Mouse (Mus musculus) spleen, adult 12 weeks (tissue): ENCODE data around the gene Ndufa11.

Source experiments
- DNase-seq: peaks from one replicate; pipeline ENCODE4 v3.0.0; 2022; ENCODE audit warnings: low spot score

Gene Ndufa11

GRCm38 (mm10) chr17:56717363-56718058, at the start of gene Ndufa11, which contains the start of gene Vmac:
Gene Ndufa11, plus strand, starts transcription at chr17:56717767.
Gene Vmac, minus strand, starts transcription at chr17:56718022.
- DNase-seq = peak; percentile 91

- DNase-seq = peak; percentile 70
Measured at GRCm38 (mm10) chr17:56668384-56669144, 49.0 kb upstream of the Ndufa11 start.

GRCm38 (mm10) chr17:56669766-56670165, 47.8 kb upstream of the Ndufa11 start:
- no peak for DNase-seq

- peak; percentile 100 for DNase-seq
Measured at GRCm38 (mm10) chr17:56672941-56673646, 44.5 kb upstream of the Ndufa11 start, which contains the start of gene Ranbp3. Gene Ranbp3, plus strand, starts transcription at chr17:56673294.

GRCm38 (mm10) chr17:56673647-56674416, 43.7 kb upstream of the Ndufa11 start:
- DNase-seq = peak; percentile 37

DNA sequence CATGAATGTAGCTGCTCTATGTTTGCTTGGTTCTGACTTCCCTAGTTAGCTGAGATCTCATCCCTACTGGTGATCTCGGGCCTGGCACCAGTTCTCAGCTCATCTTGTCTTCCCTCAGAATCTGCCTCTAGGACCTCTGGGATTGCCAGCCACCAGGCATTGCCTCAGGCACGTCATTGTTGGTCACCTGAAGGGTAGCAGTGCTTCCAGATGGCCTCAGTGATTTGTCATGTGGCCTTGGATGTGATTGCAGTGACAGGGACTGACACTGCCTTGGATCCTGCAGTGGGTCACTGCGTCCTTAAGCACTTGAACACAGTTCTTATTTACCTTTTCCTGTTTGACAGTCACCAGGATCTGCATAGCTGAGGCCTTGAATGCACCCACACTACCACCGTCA, 35.8 kb upstream of the Ndufa11 start:
- no peak for DNase-seq

- DNase-seq = no peak
Measured at GRCm38 (mm10) chr17:56682880-56683279, 34.7 kb upstream of the Ndufa11 start.

- DNase-seq = no peak
Measured at GRCm38 (mm10) chr17:56683546-56684140, 33.9 kb upstream of the Ndufa11 start.

DNA sequence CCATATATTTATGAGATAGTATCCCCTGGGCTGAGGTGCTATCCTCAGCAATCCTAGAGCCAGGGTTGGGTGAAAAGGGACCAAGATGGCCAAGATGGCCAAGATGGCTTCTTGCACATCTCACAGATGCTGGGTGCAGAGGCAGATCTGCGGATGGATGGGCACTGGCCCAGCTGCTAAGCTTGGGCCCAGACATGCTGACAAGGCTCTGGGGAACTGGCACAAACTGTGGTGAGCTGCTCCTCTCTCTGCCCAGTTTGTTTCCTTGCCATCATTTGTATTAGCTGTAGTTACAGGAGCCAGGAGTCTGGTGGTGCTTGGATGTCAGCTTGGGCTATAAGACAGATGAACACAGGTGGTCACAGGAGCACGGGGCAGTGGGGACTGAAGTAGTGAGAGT, 32.9 kb upstream of the Ndufa11 start:
- no peak for DNase-seq

DNA sequence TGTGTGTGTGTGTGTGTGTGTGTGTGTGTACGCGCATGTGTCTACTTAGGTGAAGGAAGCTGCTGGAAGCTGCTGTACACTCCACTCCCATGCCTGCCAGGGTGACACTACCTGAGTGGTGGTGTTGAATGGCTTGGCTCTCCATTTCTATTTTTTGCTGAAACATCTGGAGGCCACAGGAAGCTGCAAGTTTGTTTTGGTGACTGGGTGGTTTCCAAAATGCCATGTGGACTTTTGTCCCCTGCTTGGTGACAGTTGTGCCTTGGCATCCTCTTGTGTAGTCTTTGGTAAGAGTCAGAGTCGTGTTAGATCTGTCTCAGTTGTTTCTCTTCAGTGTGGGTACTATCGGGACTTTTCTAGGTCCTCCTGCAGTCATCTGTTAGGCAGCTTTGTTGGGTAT, 30.8 kb upstream of the Ndufa11 start:
- DNase-seq = no peak

GRCm38 (mm10) chr17:56688045-56688444, 29.5 kb upstream of the Ndufa11 start:
- DNase-seq = peak; percentile 9

- no peak for DNase-seq
Measured at GRCm38 (mm10) chr17:56688689-56689088, 28.9 kb upstream of the Ndufa11 start.

- no peak for DNase-seq
Measured at GRCm38 (mm10) chr17:56693395-56693794, 24.2 kb upstream of the Ndufa11 start.

DNA sequence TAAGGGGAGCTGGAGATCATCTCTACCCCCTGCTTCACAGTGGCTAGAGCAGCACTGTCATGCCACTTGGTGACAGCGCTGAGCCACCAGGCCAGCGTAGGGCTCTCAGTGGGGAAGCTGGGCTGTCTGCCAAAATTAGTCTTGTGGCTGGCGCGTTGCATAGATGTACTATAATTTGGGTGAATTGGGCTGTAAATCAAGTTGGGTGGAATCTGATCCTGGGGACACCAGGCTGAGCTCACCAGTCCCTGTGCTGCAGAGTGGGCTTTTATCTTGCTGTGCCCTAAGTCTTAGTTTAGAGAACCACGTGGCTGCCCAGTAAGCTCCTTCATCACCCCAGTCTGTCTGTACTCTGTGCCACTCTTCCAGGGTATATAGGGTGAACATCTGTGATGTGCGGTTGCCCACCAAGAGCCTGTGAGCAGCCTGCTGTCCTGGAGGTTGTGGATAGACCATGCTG, 23.7 kb upstream of the Ndufa11 start:
- DNase-seq = no peak

- DNase-seq = no peak
Measured at GRCm38 (mm10) chr17:56700451-56700850, 17.1 kb upstream of the Ndufa11 start.

DNA sequence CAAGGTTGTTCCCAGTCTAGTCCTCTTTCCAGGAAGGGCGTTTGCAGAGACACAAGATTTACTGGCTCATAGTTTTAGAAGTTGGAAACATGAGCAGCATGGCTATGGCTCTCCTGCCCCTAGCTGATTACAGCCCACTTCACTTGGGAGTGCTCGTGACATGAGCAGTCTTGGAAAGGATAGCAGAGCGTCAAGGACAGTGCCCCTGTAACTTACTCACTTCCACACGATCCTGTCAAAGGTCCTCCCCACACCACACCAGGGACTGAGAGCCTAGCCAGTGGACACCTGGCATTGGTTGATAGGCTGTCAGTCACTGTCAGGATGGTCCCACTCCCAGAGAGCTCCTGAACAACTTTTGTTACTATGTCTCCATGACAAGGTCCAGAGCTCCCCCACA, 14.5 kb upstream of the Ndufa11 start:
- no peak for DNase-seq

DNA sequence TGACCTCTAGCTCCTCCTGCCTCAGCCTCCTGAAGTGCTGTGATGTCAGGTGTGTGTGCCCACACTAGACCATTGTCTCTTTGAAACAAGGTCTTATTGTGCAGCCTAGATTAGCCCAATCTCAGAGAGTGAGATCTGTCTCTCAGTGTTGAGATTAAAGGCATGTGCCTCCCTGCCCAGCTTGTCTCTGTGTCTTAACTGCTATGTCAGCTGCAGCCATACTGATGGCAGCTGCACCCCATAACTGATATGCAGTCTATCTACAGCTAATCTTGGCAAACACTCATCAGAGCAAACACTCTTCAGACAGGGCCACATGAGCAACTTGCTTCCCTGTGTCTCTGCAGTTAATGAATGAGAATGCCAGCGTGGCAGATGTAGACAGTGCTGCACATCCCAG, 11.1 kb upstream of the Ndufa11 start:
- no peak for DNase-seq

- no peak for DNase-seq
Measured at GRCm38 (mm10) chr17:56708692-56709091, 8.9 kb upstream of the Ndufa11 start.

- DNase-seq = no peak
Measured at GRCm38 (mm10) chr17:56709708-56710107, 7.9 kb upstream of the Ndufa11 start.

DNA sequence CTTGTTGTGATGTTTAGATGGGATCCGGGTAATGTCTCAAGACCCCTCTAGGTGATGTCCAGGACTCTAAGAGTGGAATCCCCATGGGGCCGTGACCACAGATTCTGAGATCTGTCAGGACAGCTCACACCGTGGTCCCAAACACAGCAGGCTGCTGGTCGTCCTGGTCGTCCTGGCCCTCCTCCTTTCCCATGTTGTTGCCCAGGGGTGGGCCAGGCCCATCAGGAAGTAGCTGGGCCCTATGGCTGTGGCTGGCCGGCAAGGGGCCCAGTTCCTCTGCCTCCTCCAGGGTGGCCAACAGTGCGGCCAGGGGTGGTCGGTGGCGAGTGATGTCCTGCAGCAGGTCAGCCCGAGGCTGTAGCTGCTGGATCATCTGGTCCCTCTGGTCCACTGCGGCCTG, 2.2 kb upstream of the Ndufa11 start:
- no peak for DNase-seq

GRCm38 (mm10) chr17:56715914-56716654, 1.5 kb upstream of the Ndufa11 start:
- DNase-seq = no peak
